Mouse (Mus musculus) thymus, postnatal 10 days (tissue): ENCODE measurements around the gene Phb.

ENCODE experiments used
- DNase-seq, 2 experiments: peaks; one replicate each; pipeline ENCODE4 v3.0.0; 2021; ENCODE audit warnings: low spot score in 2 of 2

The Phb gene

GRCm38 (mm10) chr11:95712563-95713224 is 45.9 kb downstream of the Phb start, which contains the start of gene Zfp652:
Zfp652 (plus strand) TSS chr11:95712673.
- peak; percentile 93 to 95 for DNase-seq

- peak; percentile 67 to 68 for DNase-seq
Measured at GRCm38 (mm10) chr11:95713225-95713810, 46.6 kb downstream of the Phb start.

GRCm38 (mm10) chr11:95713811-95714241 is 47.1 kb downstream of the Phb start:
- DNase-seq: peak; percentile 13 to 26

- peak; percentile 25 to 32 for DNase-seq
Measured at GRCm38 (mm10) chr11:95714411-95714810, 47.7 kb downstream of the Phb start.

- no peak for DNase-seq
Measured at GRCm38 (mm10) chr11:95716136-95716535, 49.4 kb downstream of the Phb start.

GRCm38 (mm10) chr11:95719356-95719755 is 52.6 kb downstream of the Phb start:
- no peak for DNase-seq

- no peak for DNase-seq
Measured at GRCm38 (mm10) chr11:95723287-95723686, 56.5 kb downstream of the Phb start, which contains the start of gene B130006D01Rik. B130006D01Rik (plus strand) TSS chr11:95723587.

- DNase-seq: no peak
Measured at GRCm38 (mm10) chr11:95724466-95724865, 57.7 kb downstream of the Phb start.

- DNase-seq: no peak
Measured at GRCm38 (mm10) chr11:95726156-95726555, 59.4 kb downstream of the Phb start.

GRCm38 (mm10) chr11:95727947-95728346 is 61.2 kb downstream of the Phb start:
- no peak for DNase-seq

GRCm38 (mm10) chr11:95728916-95729907 is 62.5 kb downstream of the Phb start:
- no peak for DNase-seq
